Mouse (Mus musculus) olfactory bulb, adult 2 months (tissue): ENCODE results near the gene Gucd1.

ENCODE experiments used
- CTCF ChIP-seq: fragments of 200-500 bp; IDR thresholded peaks from 2 replicates; pipeline ENCODE4 v1.5.1; 2012; ENCODE audit warnings: low read depth, mild to moderate bottlenecking, low read length, moderate library complexity; ENCODE audit not compliant: insufficient read depth
- POLR2A ChIP-seq: fragments of 200-500 bp; IDR thresholded peaks from 2 replicates; pipeline ENCODE4 v1.6.1; 2012; ENCODE audit warnings: mild to moderate bottlenecking, low read depth, low read length, moderate library complexity; ENCODE audit not compliant: insufficient read depth

GRCm38 (mm10) chr10:75512796-75513195, 5.0 kb downstream of the Gucd1 start:
- TF ChIP-seq CTCF (no peak), POLR2A (no peak)
